In genomic region chr11:48979251-48979650, GRCm38 (mm10) we compare ENCODE assay signal across 7 mouse cellular contexts. TPM values are rescaled to one million over a fixed set of nuclear protein-coding genes. Genes with fewer than 3 reads are reported as not detected.
DNase-seq lines count a peak whose midpoint lies in the region; ATAC-seq and TF ChIP-seq lines count a peak whose summit lies in the region.
"Not testable (repeated sequence)": the region's sequence is repeated elsewhere in the genome, so short reads cannot be mapped to it uniquely, and the experiment has no call there.

Gene 9930111J21Rik1, minus strand, starts transcription at chr11:48979398.

- not testable (repeated sequence) for H3K4me2 ChIP-seq in heart, postnatal 0 days (ENCODE audit: low read depth, low read length); liver, embryonic 15.5 days; lung, postnatal 0 days (replicated peaks; ENCODE audit: low read depth, low read length)

- H3K36me3 ChIP-seq in heart, postnatal 0 days (replicated peaks; ENCODE audit: control insufficient read depth, insufficient read depth, low read length); liver, embryonic 15.5 days (replicated peaks); lung, postnatal 0 days (ENCODE audit: insufficient read depth, low read length); spleen, adult 2 months (ENCODE audit: control insufficient read depth, insufficient read depth, low read length): not testable (repeated sequence)

- TF ChIP-seq POLR2A in spleen, adult 2 months (IDR thresholded peaks at IDR 0.05; ENCODE audit: low read depth, low read length), result not testable (repeated sequence)

- TF ChIP-seq CTCF in heart, postnatal 0 days (IDR thresholded peaks at IDR 0.05; ENCODE audit: low read depth); lung, postnatal 0 days (IDR thresholded peaks at IDR 0.05); spleen, adult 2 months (IDR thresholded peaks at IDR 0.05; ENCODE audit: extremely low read depth, insufficient read depth, insufficient read length, insufficient replicate concordance): not testable (repeated sequence)

- not testable (repeated sequence) for H3K4me3 ChIP-seq in heart, postnatal 0 days (ENCODE audit: low read depth, low read length); liver, embryonic 15.5 days (replicated peaks); lung, postnatal 0 days (ENCODE audit: low read depth, low read length); spleen, adult 2 months (ENCODE audit: extremely low read depth, insufficient read depth, insufficient read length)

- not testable (repeated sequence) for DNase-seq in heart, postnatal 0 days (ENCODE audit: low spot score); lung, postnatal 0 days (ENCODE audit: low spot score); spleen, adult 2 months (ENCODE audit: low read depth in 1 of 2, low spot score in 2 of 2)

- not testable (repeated sequence) for H3K4me1 ChIP-seq in heart, postnatal 0 days (ENCODE audit: control insufficient read depth, insufficient read depth); liver, embryonic 15.5 days (replicated peaks); lung, postnatal 0 days (ENCODE audit: insufficient read depth, low read depth, low read length); spleen, adult 2 months (ENCODE audit: control insufficient read depth, insufficient read depth, insufficient read length)

- H3K9ac ChIP-seq in heart, postnatal 0 days (replicated peaks; ENCODE audit: low read depth, low read length); liver, embryonic 15.5 days; lung, postnatal 0 days (replicated peaks; ENCODE audit: low read depth): not testable (repeated sequence)

- H3K27me3 ChIP-seq in heart, postnatal 0 days (ENCODE audit: control insufficient read depth, insufficient read depth, low read length); liver, embryonic 15.5 days; lung, postnatal 0 days (replicated peaks; ENCODE audit: insufficient read depth, low read length); spleen, adult 2 months (ENCODE audit: control insufficient read depth, insufficient read depth, low read length): not testable (repeated sequence)

- not testable (repeated sequence) for H3K27ac ChIP-seq in heart, postnatal 0 days (ENCODE audit: low read depth); liver, embryonic 15.5 days (replicated peaks); lung, postnatal 0 days (ENCODE audit: low read length)
- peak within 1 kb of the TSS; percentile 70 for H3K27ac ChIP-seq in spleen, adult 2 months (ENCODE audit: insufficient read depth, low read length)

- not testable (repeated sequence) for TF ChIP-seq EP300 in heart, postnatal 0 days (IDR thresholded peaks at IDR 0.05; ENCODE audit: low read depth); lung, postnatal 0 days (IDR thresholded peaks at IDR 0.05)

- peak; percentile 83 for ATAC-seq in activated CD4-positive, CD25-positive, alpha-beta regulatory T cell, adult 4 months
- ATAC-seq in common myeloid progenitor, adult 5-6 weeks (replicated peaks; ENCODE audit: low read depth, poor library complexity, severe bottlenecking), result peak; percentile 55
- ATAC-seq in heart, postnatal 0 days (ENCODE audit: insufficient read depth, low read depth), result peak; percentile 36; the same call in 1 of the 2 replicates
- peak; percentile 42; the same call in 1 of the 2 replicates for ATAC-seq in liver, embryonic 15.5 days (ENCODE audit: insufficient read depth)
- peak; percentile 85 for ATAC-seq in lung, postnatal 0 days
- ATAC-seq in megakaryocyte-erythroid progenitor cell, adult 5-6 weeks (replicated peaks; ENCODE audit: low FRiP score, low TSS enrichment, poor library complexity, severe bottlenecking), result peak; percentile 70

- no CpG with 5 or more reads among the region's 3 CpGs for WGBS in heart, postnatal 0 days
- WGBS in liver, embryonic 15.5 days (ENCODE audit: insufficient replicate concordance), result no CpG with 5 or more reads among the region's 3 CpGs
- no CpG with 5 or more reads among the region's 3 CpGs for WGBS in lung, postnatal 0 days
- WGBS in spleen, adult 2 months, result no CpG with 5 or more reads among the region's 3 CpGs

- H3K9me3 ChIP-seq in heart, postnatal 0 days (replicated peaks; ENCODE audit: control insufficient read depth, low read length); liver, embryonic 15.5 days (replicated peaks); lung, postnatal 0 days (ENCODE audit: low read length): not testable (repeated sequence)

RNA-seq across cellular contexts. Expression of gene 9930111J21Rik1, which starts in this region (rescaled TPM):
- polyA plus RNA-seq in activated CD4-positive, CD25-positive, alpha-beta regulatory T cell, adult 4 months (2017; shearing (Covaris generic)), result 100 to 1,000 TPM; 122 to 166 TPM
- 6.5 and 15.8 TPM in 2 replicates for total RNA-seq in common myeloid progenitor, adult 5-6 weeks (2017)
- total RNA-seq in heart, postnatal 0 days (2014; rRNA removed; ENCODE audit: low replicate concordance), result 2.5 and 4.9 TPM in 2 replicates
- polyA plus RNA-seq in heart, postnatal 0 days (2015; fragmentation: Nextera tagmentation; extraction: Ambion mirVana), result 0.49 and 0.52 TPM in 2 replicates
- polyA plus RNA-seq in liver, embryonic 15.5 days (2015; fragmentation: Nextera tagmentation; extraction: Ambion mirVana), result 1.1 TPM in 2 replicates
- 1.6 and 3.1 TPM in 2 replicates for polyA plus RNA-seq in lung, postnatal 0 days (2015; fragmentation: Nextera tagmentation; extraction: Ambion mirVana)
- total RNA-seq in megakaryocyte-erythroid progenitor cell, adult 5-6 weeks (2014; fragmentation: Nextera tagmentation), result 0.33 and 1.4 TPM in 2 replicates
- total RNA-seq in megakaryocyte-erythroid progenitor cell, adult 5-6 weeks (2017), result 1.7 TPM in 1 of 2 replicates, not detected in the other
- polyA plus RNA-seq in spleen, adult 2 months (2012; rRNA removed), result 16.0 and 17.9 TPM in 2 replicates
